Mouse (Mus musculus) midbrain, embryonic 13.5 days (tissue): Measurements from ENCODE around the gene Sfrp4. TPM values are rescaled to one million over a fixed set of nuclear protein-coding genes. Genes with fewer than 3 reads are reported as not detected.

Experiments used
- ATAC-seq: fragments of 200-750 bp; cut with Nextera tagmentation; 2 replicates; pipeline ENCODE4 v1.8.0; 2017; ENCODE audit warnings: mild to moderate bottlenecking, moderate TSS enrichment, moderate library complexity
- H3K27ac ChIP-seq: fragments of 300-500 bp; sonication (generic); 2 replicates; pipeline ENCODE4 v1.5.1; 2015; ENCODE audit warnings: inconsistent platforms, mild to moderate bottlenecking, moderate library complexity
- H3K27me3 ChIP-seq: fragments of 300-500 bp; sonication (generic); 2 replicates; pipeline ENCODE4 v1.6.1; 2015; ENCODE audit warnings: mild to moderate bottlenecking, inconsistent platforms
- H3K36me3 ChIP-seq: fragments of 300-500 bp; sonication (generic); 2 replicates; pipeline ENCODE4 v1.6.1; 2015; ENCODE audit warnings: mild to moderate bottlenecking, inconsistent platforms
- H3K4me1 ChIP-seq: fragments of 300-500 bp; sonication (generic); replicated peaks from 2 replicates; pipeline ENCODE4 v1.6.1; 2015; ENCODE audit warnings: inconsistent platforms
- H3K4me2 ChIP-seq: fragments of 300-500 bp; sonication (generic); replicated peaks from 2 replicates; pipeline ENCODE4 v1.6.1; 2015; ENCODE audit warnings: moderate library complexity, mild to moderate bottlenecking, inconsistent platforms
- H3K4me3 ChIP-seq: fragments of 300-500 bp; sonication (generic); replicated peaks from 2 replicates; pipeline ENCODE4 v1.5.1; 2015; ENCODE audit warnings: mild to moderate bottlenecking, inconsistent platforms
- H3K9ac ChIP-seq: fragments of 300-500 bp; sonication (generic); replicated peaks from 2 replicates; pipeline ENCODE4 v1.6.1; 2015; ENCODE audit warnings: mild to moderate bottlenecking, inconsistent platforms
- H3K9me3 ChIP-seq: fragments of 300-500 bp; sonication (generic); 2 replicates; pipeline ENCODE4 v1.6.1; 2016; ENCODE audit warnings: mild to moderate bottlenecking, inconsistent platforms
- WGBS: fragments of 180-500 bp; shearing (Covaris S2); methylation state at CpG from one replicate; pipeline ENCODE4 v1.1.7; 2015; 5-methylcytosine and 5-hydroxymethylcytosine counted together
- polyA plus RNA-seq: library from polyadenylated mRNA; unstranded; fragments of >200 nt; fragmentation: Nextera tagmentation; extraction: Ambion mirVana; gene quantifications from 2 replicates; pipeline ENCODE4 v1.2.1, GENCODE M21; 2015

Gene Sfrp4
- polyA plus RNA-seq, 1 experiment from 2014 or later = 1.7 TPM

GRCm38 (mm10) chr13:19613426-19613825, 9.5 kb upstream of the Sfrp4 start:
- peaks cover 25% of the 10 kb centered on the region for H3K4me1 ChIP-seq
- no peaks in the 10 kb centered on the region for H3K27me3 ChIP-seq
- no peak overlapping the region for H3K27ac ChIP-seq
- H3K4me3 ChIP-seq = no peak overlapping the region
- 0 out of 2 replicates have a peak, but pooled peaks cover 3% of the 10 kb centered on the region for H3K36me3 ChIP-seq
- WGBS = 73% methylated on average over 1 of the region's 1 CpGs
- H3K9ac ChIP-seq = no peak overlapping the region
- H3K9me3 ChIP-seq = no peaks in the 10 kb centered on the region
- no peak for ATAC-seq
- no peak overlapping the region for H3K4me2 ChIP-seq

DNA sequence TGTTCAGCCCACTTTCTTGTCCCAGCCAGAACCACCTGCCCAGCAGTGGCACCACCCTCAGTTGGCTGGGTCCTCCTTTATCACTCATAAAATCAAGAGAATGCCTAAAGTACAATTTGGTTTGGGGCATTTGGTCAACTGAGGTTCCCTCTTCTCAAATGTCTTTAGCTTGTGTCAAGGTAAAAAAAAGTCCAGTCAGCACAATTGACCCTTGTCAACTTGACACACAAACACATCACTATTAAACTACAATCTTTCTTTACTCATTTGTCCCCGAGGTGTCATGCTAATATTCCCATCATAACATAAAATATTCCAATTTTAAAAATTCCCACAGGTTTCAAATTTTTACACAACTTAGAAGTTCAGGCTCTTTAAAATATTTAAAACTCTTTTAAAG, 8.6 kb upstream of the Sfrp4 start:
- ATAC-seq = no peak
- H3K4me2 ChIP-seq = no peak overlapping the region
- H3K36me3 ChIP-seq = 0 out of 2 replicates have a peak, but pooled peaks cover 3% of the 10 kb centered on the region
- H3K9ac ChIP-seq = no peak overlapping the region
- no peaks in the 10 kb centered on the region for H3K9me3 ChIP-seq
- no peak overlapping the region for H3K4me3 ChIP-seq
- H3K27me3 ChIP-seq = no peaks in the 10 kb centered on the region
- peaks cover 31% of the 10 kb centered on the region for H3K4me1 ChIP-seq
- WGBS = 98% methylated on average over 1 of the region's 1 CpGs
- H3K27ac ChIP-seq = no peak overlapping the region

DNA sequence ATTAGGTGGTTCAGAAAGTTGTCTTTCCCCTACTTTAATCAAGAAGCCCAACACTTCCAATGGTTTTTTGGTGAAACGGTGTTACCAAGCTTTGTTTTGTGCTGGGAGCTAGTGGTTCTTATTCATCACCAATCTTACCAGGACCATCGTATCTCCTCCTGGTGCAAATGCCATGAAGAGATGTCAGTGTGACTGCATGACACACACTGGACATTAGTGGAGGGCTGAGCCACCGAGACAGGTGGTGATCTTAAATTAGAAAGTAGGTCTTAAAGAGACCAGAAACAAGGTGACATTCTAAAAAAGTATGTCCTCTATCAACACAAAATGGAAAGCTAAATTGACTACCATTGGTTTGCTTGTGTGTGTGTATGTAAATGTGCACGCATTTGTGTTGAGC, 4.8 kb upstream of the Sfrp4 start:
- Histone ChIP-seq H3K9me3 (no peaks in the 10 kb centered on the region), H3K36me3 (0 out of 2 replicates have a peak, but pooled peaks cover 3% of the 10 kb centered on the region), H3K27me3 (0 out of 2 replicates have a peak, but pooled peaks cover 5% of the 10 kb centered on the region), H3K4me2 (peak overlapping the region; percentile 70), H3K9ac (no peak overlapping the region), H3K27ac (no peak overlapping the region), H3K4me1 (peaks cover 26% of the 10 kb centered on the region), H3K4me3 (no peak overlapping the region; the same call in 1 of the 2 replicates)
- ATAC-seq = no peak
- WGBS = 87% methylated on average over 4 of the region's 4 CpGs

GRCm38 (mm10) chr13:19618841-19619215, 4.1 kb upstream of the Sfrp4 start:
- peak overlapping the region; percentile 70 for H3K4me2 ChIP-seq
- peak overlapping the region; percentile 91 for H3K4me3 ChIP-seq
- peak; percentile 28 for ATAC-seq
- peak overlapping the region; percentile 90 for H3K27ac ChIP-seq
- peaks cover 13% of the 10 kb centered on the region for H3K27me3 ChIP-seq
- H3K9me3 ChIP-seq = no peaks in the 10 kb centered on the region
- WGBS = 3% methylated on average over 5 of the region's 5 CpGs
- peak overlapping the region; percentile 88 for H3K9ac ChIP-seq
- H3K4me1 ChIP-seq = peaks cover 30% of the 10 kb centered on the region
- H3K36me3 ChIP-seq = 0 out of 2 replicates have a peak, but pooled peaks cover 3% of the 10 kb centered on the region

DNA sequence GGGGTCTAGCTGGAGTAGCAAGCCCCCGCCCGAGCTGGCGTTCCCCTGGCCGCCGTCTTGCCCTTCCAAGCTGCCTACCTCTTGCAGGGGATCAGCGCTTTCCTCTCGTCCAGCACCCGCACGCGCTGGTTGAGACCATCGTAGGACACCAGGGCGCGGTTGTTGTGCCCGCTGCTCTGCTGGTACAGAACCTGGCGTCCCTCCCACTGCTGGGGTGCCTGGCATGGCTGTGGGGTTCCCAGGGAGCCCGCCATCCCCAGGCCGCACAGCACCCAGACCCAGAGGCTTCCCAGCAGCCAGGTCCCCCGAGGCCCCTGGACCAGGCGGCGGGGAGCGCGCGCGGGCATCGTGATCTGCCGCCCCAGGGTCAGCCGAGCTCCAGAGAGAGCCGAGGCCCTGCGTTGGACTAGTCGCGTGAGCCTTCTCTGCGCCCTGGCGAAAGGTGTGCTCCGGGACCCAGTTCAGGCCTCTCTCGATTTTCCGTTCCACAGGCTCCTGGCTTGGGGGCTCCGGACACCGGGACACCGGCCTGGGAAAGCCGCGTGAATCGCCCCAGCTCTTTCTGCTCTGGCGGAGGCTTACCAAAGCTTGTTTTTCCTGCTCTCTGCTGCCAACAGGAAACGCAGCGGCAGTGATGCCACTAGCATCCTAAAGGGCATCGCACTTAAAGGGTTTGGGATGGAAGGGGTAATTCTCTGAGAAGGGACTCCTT, 3.5 kb upstream of the Sfrp4 start, which contains the start of gene Epdr1:
Gene Epdr1 (minus strand): TSS at position 712 of the 712 bp plus-strand sequence.
- H3K27ac ChIP-seq = peak within 1 kb of the TSS; percentile 90
- WGBS = under 1% methylated on average over 46 of the region's 46 CpGs
- H3K4me1 ChIP-seq = peaks cover 31% of the 10 kb centered on the region
- H3K4me3 ChIP-seq = peak within 1 kb of the TSS; percentile 91
- H3K36me3 ChIP-seq = 0 out of 2 replicates have a peak, but pooled peaks cover 3% of the 10 kb centered on the region
- no peaks in the 10 kb centered on the region for H3K9me3 ChIP-seq
- peak; percentile 85 for ATAC-seq
- peak within 1 kb of the TSS; percentile 70 for H3K4me2 ChIP-seq
- H3K9ac ChIP-seq = peak within 1 kb of the TSS; percentile 88
- H3K27me3 ChIP-seq = peaks cover 18% of the 10 kb centered on the region

GRCm38 (mm10) chr13:19623228-19623905, 463 bp downstream of the Sfrp4 start:
- ATAC-seq = peak; percentile 65
- Histone ChIP-seq H3K27ac (no peak overlapping the region), H3K9me3 (no peaks in the 10 kb centered on the region), H3K9ac (peak overlapping the region; percentile 72), H3K27me3 (peaks cover 25% of the 10 kb centered on the region), H3K36me3 (no peaks in the 10 kb centered on the region), H3K4me2 (peak overlapping the region; percentile 84), H3K4me3 (peak overlapping the region; percentile 55), H3K4me1 (peaks cover 20% of the 10 kb centered on the region)
- 19% methylated on average over 30 of the region's 30 CpGs for WGBS

DNA sequence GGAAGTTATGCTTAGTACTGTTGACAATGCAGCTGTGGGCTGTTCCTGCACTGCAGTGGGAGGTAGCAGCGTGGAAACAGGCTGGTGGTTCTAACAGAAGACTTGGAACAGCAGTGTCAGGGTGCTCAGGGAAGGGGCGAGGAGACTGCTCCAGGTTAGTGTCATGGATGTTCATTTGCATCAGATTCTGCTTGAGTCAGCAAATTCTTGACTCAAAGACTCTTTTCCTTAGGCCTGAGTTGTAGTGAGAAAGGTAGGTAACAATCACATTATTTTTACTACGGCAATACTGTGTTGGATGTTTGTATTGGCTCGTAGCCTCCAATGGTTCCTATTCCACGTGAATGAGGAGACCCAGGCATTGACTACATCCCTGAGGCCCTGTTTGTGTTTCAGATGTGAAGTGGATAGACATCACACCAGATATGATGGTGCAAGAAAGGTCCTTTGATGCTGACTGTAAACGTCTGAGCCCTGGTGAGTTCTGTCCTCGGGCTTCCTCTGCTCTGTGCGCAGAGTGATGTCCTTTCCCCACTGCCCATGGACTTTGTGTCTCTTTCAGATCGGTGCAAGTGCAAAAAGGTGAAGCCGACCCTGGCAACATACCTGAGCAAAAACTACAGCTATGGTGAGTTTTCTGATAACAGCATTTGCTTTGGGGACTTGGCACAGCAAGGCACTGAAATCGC, 1.9 kb downstream of the Sfrp4 start:
- WGBS = 87% methylated on average over 11 of the region's 11 CpGs
- Histone ChIP-seq H3K4me1 (peaks cover 13% of the 10 kb centered on the region), H3K4me3 (no peak overlapping the region), H3K9me3 (no peaks in the 10 kb centered on the region), H3K36me3 (no peaks in the 10 kb centered on the region), H3K27ac (no peak overlapping the region), H3K4me2 (no peak overlapping the region), H3K27me3 (peaks cover 25% of the 10 kb centered on the region), H3K9ac (no peak overlapping the region)
- no peak for ATAC-seq

DNA sequence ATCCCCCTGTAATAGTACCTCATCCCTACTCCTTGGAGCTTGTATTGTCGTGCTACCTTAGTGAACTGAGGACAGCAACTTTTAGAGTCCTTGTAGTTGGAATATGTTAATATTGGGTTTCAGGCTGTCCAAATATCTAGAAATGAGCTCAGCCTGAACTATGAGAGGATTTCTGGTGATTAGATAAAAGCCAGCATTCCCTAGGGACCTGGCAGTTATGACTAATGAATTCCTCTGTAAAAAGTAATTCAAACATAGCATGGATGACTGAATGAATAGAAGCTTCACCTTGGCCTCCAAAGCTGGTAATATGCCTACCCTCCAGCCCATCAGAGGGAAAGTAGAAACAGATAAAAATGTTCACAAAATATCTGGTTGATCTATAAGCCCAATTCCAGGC, 3.6 kb downstream of the Sfrp4 start:
- no peak for ATAC-seq
- peaks cover 20% of the 10 kb centered on the region for H3K27me3 ChIP-seq
- H3K36me3 ChIP-seq = no peaks in the 10 kb centered on the region
- H3K4me2 ChIP-seq = no peak overlapping the region
- H3K27ac ChIP-seq = no peak overlapping the region
- H3K9me3 ChIP-seq = no peaks in the 10 kb centered on the region
- peaks cover 13% of the 10 kb centered on the region for H3K4me1 ChIP-seq
- 83% methylated on average over 1 of the region's 1 CpGs for WGBS
- H3K4me3 ChIP-seq = no peak overlapping the region
- H3K9ac ChIP-seq = no peak overlapping the region

GRCm38 (mm10) chr13:19630768-19631709, 8.1 kb downstream of the Sfrp4 start:
- no peak for ATAC-seq
- no peak overlapping the region for H3K4me3 ChIP-seq
- no peaks in the 10 kb centered on the region for H3K4me1 ChIP-seq
- no peak overlapping the region for H3K9ac ChIP-seq
- H3K27me3 ChIP-seq = no peaks in the 10 kb centered on the region
- no peaks in the 10 kb centered on the region for H3K36me3 ChIP-seq
- no peaks in the 10 kb centered on the region for H3K9me3 ChIP-seq
- H3K27ac ChIP-seq = no peak overlapping the region
- WGBS = 86% methylated on average over 5 of the region's 5 CpGs
- H3K4me2 ChIP-seq = no peak overlapping the region

GRCm38 (mm10) chr13:19636131-19636530, 13.2 kb downstream of the Sfrp4 start:
- Histone ChIP-seq H3K4me2 (no peak overlapping the region), H3K9ac (no peak overlapping the region), H3K27ac (no peak overlapping the region), H3K4me3 (no peak overlapping the region), H3K9me3 (no peaks in the 10 kb centered on the region), H3K4me1 (no peaks in the 10 kb centered on the region), H3K36me3 (no peaks in the 10 kb centered on the region), H3K27me3 (no peaks in the 10 kb centered on the region)
- ATAC-seq = no peak
- WGBS = 77% methylated on average over 4 of the region's 4 CpGs

DNA sequence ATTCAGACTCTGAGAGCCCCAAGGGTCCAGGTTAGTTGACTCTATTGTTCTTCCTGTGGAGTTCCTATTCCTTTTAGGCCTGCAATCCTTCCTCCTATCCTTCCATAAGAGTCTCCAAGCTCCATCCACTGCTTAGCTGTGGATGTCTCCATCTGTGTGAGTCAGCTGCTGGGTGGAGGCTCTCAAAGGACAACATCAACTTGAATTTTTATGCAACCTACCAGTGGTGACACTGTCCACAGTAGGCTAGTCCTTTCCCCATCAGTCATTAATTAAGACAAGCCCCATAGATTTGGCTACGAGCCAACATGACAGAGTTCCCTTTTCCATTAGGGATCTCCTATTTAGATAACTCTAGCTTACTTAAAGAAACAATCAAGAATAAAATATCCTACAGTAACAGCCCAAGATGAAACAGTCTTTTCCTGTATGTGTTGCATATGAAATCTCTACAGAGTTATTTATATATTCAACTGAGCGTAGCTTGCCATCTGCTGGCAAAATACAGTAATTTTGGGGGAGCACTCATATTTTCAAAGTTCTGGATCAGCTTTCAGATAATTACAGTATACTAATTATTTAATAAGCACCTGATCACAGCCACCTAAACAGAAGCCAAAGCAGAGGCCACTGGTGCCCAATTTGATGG, 17.4 kb downstream of the Sfrp4 start:
- Histone ChIP-seq H3K4me1 (no peaks in the 10 kb centered on the region), H3K9me3 (no peaks in the 10 kb centered on the region), H3K4me2 (no peak overlapping the region), H3K27me3 (no peaks in the 10 kb centered on the region), H3K27ac (no peak overlapping the region), H3K9ac (no peak overlapping the region), H3K4me3 (no peak overlapping the region), H3K36me3 (no peaks in the 10 kb centered on the region)
- ATAC-seq = 0 out of 2 replicates have a peak, but pooled peaks have one; percentile 48
- WGBS = 89% methylated on average over 2 of the region's 2 CpGs
